Mouse (Mus musculus) myocyte (in vitro differentiated cells): ENCODE results near the gene Tfec.

ENCODE experiments used
- CEBPB ChIP-seq: IDR thresholded peaks from 2 replicates; pipeline ENCODE4 v1.6.1; 2011; ENCODE audit warnings: mild to moderate bottlenecking, moderate library complexity; ENCODE audit not compliant: poor library complexity, insufficient read depth, severe bottlenecking
- E2F4 ChIP-seq: IDR thresholded peaks from one replicate; pipeline ENCODE4 v1.6.1; 2011; ENCODE audit warnings: mild to moderate bottlenecking, control low read depth, moderate library complexity; ENCODE audit not compliant: insufficient read depth
- MAX ChIP-seq: IDR thresholded peaks from one replicate; pipeline ENCODE4 v1.6.1; 2011; ENCODE audit warnings: low read depth, mild to moderate bottlenecking, control low read depth
- MYOD1 ChIP-seq, 3 experiments: IDR thresholded peaks; one replicate each; pipeline ENCODE4 v1.6.1; 2011; ENCODE audit warnings: control low read depth in 2 of 3, low read depth in 2 of 3, mild to moderate bottlenecking in 2 of 3, moderate library complexity in 1 of 3; ENCODE audit not compliant: insufficient read length in 2 of 3, control insufficient read depth in 1 of 3
- MYOG ChIP-seq, 3 experiments: IDR thresholded peaks; one replicate each; pipeline ENCODE4 v1.6.1; 2011; ENCODE audit warnings: control low read depth in 2 of 3, low read depth in 2 of 3, mild to moderate bottlenecking in 2 of 3; ENCODE audit not compliant: insufficient read length in 2 of 3, control insufficient read depth in 1 of 3, insufficient read depth in 1 of 3
- POLR2A ChIP-seq: IDR thresholded peaks from one replicate; pipeline ENCODE4 v1.6.1; 2011; ENCODE audit warnings: low read depth, mild to moderate bottlenecking, control low read depth, moderate library complexity; ENCODE audit not compliant: insufficient read length
- POLR2AphosphoS2 ChIP-seq: IDR thresholded peaks from one replicate; pipeline ENCODE4 v1.6.1; 2011; ENCODE audit warnings: low read depth, control low read depth; ENCODE audit not compliant: insufficient read length
- REST ChIP-seq: IDR thresholded peaks from one replicate; pipeline ENCODE4 v1.6.1; 2011; ENCODE audit warnings: mild to moderate bottlenecking, control low read depth, moderate library complexity; ENCODE audit not compliant: insufficient read depth, insufficient read length
- SRF ChIP-seq: IDR thresholded peaks from one replicate; pipeline ENCODE4 v1.6.1; 2011; ENCODE audit warnings: low read depth; ENCODE audit not compliant: control insufficient read depth, insufficient read length
- TCF12 ChIP-seq: IDR thresholded peaks from one replicate; pipeline ENCODE4 v1.6.1; 2011; ENCODE audit warnings: mild to moderate bottlenecking, control low read depth; ENCODE audit not compliant: poor library complexity, insufficient read depth, severe bottlenecking
- TCF3 ChIP-seq: IDR thresholded peaks from one replicate; pipeline ENCODE4 v1.6.1; 2011; ENCODE audit warnings: low read depth, control low read depth; ENCODE audit not compliant: insufficient read length
- USF1 ChIP-seq: IDR thresholded peaks from one replicate; pipeline ENCODE4 v1.6.1; 2011; ENCODE audit warnings: low read depth, mild to moderate bottlenecking, control low read depth, moderate library complexity

- no peak for TF ChIP-seq MYOD1 (IDR thresholded peaks at IDR 0.05; ENCODE audit: control insufficient read depth in 1 of 3, insufficient read length in 2 of 3, low read depth in 2 of 3)
- no peak for TF ChIP-seq CEBPB
- TF ChIP-seq POLR2A, result no peak
- TF ChIP-seq USF1, result no peak
- TF ChIP-seq TCF3, result no peak
- no peak for TF ChIP-seq E2F4
- no peak for TF ChIP-seq MAX
- no peak for TF ChIP-seq POLR2AphosphoS2
- TF ChIP-seq TCF12, result no peak
- no peak for TF ChIP-seq MYOG (IDR thresholded peaks at IDR 0.05; ENCODE audit: control insufficient read depth in 1 of 3, insufficient read depth in 1 of 3, insufficient read length in 2 of 3, low read depth in 2 of 3)
- no peak for TF ChIP-seq REST
- TF ChIP-seq SRF, result no peak
Observed at GRCm38 (mm10) chr6:16828304-16828703, 69.9 kb downstream of the Tfec start.
